Mouse (Mus musculus) ovary, postnatal 14 days (tissue): ENCODE data around the gene Npr2.

Experiments used
- DNase-seq: peaks from one replicate; pipeline ENCODE4 v3.0.0; 2022; ENCODE audit warnings: low spot score

The Npr2 gene

DNA sequence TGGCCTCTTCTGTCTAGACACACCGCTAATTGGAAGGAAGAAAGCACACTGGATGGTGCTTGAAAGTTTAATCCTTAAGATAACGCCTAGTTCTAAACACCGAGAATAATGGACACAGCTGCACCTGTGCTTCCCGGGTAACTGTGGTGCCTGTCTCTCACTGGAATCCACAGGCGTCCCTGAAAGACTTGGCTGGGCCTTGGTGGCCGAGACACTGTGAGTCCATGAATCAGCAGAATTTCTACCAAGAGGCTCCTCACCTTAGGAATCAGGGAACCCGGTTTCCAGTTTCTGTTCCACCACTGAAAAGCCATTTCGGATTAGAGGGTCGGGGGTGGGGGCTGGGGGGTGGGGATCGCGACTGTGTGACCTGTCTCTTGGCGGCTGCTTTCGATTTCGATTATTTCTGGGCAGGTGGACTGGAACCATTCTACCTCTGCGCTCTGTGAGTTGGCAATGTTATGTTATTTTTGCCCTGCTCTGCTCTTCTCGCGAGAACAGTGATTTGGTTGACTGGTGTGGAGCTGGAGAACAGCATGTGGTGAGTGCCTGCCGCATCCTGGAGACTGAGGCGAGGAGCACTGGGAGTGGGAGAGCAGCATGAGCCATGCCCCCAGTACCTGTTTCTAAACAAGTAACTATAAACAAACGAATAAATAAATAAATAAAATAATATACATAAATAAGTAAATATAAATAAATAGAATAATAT is 2.5 kb upstream of the Npr2 start:
- DNase-seq: no peak

DNA sequence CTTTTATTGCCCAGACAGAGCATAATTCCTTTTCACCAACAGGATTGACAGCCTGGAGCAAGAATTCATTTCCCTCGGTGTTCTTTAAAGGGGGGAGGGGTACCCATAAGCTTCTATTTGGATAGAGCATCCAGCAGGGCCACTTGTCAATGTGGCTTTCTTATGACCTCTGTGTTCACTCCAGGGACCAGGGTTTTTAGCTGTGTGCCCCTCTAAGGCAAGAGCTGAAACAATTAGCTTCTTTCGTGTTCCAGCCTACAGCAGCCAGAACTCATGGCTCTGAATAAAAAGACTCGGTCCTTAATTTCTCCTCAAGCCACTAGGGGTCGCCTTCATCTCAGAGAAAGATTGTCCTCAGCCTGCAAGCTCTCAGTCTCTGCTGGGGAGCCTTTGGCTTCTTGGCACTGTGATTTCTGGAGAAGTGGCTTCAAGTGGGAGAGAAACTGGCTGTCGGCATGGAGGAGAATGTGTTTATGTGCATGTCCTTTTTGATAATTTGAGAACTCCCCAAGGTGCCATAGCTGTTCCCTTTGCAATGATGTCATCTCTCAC is 1.6 kb upstream of the Npr2 start:
- peak; percentile 74 for DNase-seq

DNA sequence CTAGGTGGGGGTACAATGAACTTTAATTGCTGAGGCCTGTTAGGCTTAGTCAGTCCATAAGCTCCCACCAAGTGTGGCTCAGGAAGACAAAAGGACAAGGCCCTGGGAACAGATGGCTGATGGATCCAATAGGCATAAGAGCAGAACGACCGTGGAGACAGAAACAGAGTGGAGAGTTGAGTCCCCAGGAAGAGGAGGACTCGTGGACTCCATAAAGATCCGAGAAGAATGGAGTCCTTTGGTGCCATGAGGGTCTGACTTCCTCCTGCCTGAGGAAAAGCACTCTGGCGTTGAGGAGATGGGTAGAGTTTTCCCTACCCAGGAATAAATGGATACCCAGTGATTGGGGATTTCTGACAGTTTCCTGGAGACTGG is 1.1 kb upstream of the Npr2 start:
- DNase-seq: no peak

DNA sequence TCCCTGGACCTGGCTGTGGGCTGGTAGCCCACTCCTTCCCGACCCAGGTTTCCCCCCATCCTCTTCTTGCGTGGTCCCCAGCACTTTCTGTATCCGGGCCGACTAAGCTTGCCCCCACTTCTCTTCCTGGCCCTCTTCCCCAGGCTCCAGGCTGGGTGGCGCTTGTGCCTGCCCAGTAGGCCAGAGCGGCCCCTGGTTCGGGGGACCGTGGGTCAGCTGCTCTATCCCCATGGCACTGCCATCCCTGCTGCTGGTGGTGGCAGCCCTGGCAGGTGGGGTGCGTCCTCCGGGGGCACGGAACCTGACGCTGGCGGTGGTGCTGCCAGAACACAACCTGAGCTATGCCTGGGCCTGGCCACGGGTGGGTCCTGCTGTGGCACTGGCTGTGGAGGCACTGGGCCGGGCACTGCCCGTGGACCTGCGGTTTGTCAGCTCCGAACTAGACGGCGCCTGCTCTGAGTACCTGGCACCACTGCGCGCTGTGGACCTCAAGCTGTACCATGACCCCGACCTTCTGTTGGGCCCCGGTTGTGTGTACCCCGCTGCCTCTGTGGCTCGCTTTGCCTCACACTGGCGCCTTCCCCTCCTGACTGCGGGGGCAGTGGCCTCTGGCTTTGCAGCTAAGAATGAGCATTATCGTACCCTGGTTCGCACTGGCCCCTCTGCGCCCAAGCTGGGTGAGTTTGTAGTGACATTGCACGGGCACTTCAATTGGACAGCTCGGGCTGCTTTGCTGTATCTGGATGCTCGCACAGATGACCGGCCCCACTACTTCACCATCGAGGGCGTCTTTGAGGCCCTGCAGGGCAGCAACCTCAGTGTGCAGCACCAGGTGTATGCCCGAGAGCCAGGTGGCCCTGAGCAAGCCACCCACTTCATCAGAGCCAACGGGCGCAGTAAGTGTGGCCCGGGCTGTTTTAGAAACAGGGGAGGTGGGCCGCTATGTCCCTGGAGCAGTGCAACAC is 503 bp downstream of the Npr2 start:
- no peak for DNase-seq

GRCm38 (mm10) chr4:43633296-43633695 is 1.6 kb downstream of the Npr2 start:
- DNase-seq: no peak

DNA sequence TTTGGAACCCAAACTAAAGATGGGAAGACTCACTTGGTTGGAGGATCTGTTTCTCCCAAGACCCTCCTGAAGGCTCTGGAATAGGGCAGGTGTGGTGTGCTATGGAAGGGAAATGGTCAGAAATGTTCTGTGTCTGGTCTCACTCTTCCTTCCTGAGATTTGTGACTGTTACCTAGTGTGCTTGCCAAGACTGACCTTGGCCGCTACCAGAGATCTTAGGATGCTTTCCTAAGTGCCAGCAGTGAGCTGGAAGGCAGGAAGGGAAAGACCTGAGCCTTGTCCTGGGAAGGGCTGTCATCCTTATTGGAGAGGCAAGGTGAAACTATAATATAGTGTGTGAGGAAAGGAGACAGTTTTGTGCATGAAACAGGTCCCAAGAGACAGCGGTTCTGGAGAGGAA is 2.0 kb downstream of the Npr2 start:
- no peak for DNase-seq

- no peak for DNase-seq
Observed at GRCm38 (mm10) chr4:43634621-43635374, 3.1 kb downstream of the Npr2 start.

GRCm38 (mm10) chr4:43636751-43637150 is 5.0 kb downstream of the Npr2 start:
- DNase-seq: no peak

DNA sequence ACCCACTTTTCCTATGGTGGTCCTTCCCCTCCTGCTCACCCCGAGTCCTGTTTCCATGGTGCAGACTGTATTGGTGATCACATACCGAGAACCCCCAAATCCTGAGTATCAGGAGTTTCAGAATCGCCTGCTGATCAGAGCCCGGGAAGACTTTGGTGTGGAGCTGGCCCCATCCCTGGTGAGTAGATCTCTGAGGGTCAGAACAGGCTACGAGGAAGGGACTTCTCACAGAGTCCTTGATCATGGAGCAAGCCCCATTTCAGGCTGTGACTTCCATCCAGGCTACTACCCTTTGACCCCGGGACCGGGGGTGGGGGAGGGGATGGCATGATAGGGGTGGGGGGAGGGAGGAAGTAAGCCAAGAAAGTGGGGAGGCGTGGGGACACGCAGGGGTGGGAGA is 8.3 kb downstream of the Npr2 start:
- DNase-seq: no peak

DNA sequence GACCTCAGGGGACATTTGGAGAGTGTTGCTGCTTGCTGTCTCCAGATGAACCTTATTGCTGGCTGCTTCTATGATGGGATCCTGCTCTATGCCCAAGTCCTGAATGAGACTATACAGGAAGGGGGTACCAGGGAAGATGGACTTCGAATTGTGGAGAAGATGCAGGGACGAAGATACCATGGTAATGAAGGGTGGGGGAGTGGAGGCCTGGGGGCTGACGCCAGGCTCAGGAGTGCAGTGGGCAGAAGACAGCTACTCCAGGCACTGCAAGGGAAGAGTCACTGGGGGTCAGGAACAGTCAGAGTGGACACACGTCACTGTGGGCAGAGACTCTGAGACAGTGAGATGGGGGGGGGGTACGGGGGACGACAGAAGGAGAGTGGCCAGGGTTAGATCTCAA is 8.8 kb downstream of the Npr2 start:
- no peak for DNase-seq

- no peak for DNase-seq
Observed at GRCm38 (mm10) chr4:43649783-43650182, 18.0 kb downstream of the Npr2 start.

GRCm38 (mm10) chr4:43652726-43653125 is 21.0 kb downstream of the Npr2 start:
- DNase-seq: no peak

DNA sequence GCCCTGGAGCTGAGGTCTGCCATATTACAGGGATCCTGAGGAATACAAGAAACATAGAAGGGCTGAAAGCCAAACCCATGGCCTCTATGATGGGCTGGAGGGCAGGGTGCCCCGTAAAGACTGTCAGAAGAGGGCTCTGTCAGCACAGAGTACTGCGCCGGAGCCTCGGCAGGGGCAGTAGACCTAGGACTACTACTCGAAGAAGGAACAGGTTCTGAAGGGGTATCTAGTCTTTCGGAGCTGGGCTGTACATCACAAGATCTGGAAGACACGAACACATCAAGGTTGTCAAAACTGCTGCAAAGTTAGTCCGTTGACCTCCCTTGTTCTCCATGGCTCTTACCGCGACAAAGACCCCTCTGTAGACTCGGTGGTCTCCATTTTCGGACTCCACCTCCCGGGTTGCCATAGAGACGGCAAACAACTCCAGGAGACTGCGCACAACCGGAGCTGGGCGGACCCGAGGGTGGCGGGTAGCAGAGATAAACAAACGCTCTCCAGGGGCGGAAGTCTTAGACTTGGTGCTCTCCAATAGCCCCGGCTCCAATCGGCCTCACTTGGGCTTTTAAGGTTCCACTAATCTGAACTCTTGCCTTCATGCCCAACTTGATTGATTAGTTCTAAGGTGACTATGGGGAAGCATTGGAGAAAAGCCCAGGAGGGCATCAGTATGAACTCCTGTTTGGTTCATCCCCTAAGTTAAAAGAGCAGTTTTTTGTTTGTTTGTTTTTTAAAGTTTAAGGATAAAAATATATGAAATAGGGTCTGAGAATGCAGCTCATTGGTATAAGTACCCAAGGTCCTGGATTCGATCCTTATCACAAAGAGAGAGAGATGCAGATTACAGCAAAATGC is 21.7 kb downstream of the Npr2 start, which contains the start of gene Spag8:
Spag8 (minus strand) TSS at position 434 of the 855 bp plus-strand sequence.
- no peak for DNase-seq

DNA sequence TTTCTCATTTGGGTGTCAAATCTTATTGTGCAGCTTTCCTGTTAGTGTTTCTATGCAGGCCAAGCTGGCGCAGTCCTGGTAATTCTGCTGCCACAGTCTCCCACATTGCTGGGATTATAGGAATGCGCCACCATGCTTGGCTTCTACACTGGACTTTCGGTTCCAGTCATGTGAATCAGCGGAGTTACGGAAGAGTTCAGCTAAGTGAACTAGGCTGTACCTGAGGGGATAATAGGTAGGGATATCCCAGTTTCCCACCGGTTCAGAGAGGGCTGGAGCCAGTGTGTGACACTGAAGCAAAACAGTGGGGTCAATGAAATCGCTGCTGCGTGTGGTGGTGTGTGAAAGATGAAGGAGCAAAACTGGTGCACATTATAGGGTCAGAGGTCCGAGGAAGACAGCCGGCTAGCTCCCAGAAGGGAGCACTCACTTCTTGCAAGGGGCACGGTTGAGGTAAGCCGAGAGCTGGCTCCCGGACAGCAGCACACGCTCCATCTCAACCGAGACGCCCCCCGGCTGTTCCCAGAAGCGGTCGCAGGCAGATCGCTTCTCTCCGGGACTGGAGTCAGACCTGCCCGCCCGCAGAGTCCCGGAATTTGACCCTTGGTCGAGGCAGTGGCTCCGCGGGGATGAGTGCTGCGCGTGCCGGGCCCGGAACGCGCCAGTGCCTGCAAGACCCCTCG is 24.1 kb downstream of the Npr2 start:
- no peak for DNase-seq

GRCm38 (mm10) chr4:43656339-43657109 is 24.8 kb downstream of the Npr2 start, which contains the start of gene Hint2:
Gene Hint2, minus strand, starts transcription at chr4:43656466.
- peak; percentile 86 for DNase-seq

DNA sequence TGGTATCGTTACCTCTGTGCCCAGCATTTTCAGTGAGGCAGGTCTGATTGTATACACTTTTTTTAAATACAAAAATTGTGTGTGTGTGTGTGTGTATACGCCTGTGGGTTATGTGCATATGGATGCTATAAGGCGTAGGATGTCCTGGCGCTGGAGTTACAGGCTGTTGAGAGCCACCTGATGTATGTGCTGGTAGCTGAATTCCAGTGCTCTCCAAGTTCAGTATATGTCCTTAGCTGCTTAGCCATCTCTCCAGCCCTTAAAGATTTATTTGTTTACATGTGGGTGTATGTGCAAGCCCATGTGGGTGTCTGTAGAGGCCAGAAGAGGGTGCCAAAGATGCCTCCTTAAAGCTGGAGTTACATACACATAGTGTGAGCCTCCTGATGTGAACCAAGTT is 25.4 kb downstream of the Npr2 start:
- DNase-seq: no peak

GRCm38 (mm10) chr4:43666412-43666811 is 34.7 kb downstream of the Npr2 start:
- no peak for DNase-seq

- DNase-seq: peak; percentile 80
Observed at GRCm38 (mm10) chr4:43668782-43669427, 37.2 kb downstream of the Npr2 start, which contains the start of the genes Tmem8b and Fam221b. Gene Tmem8b, plus strand, starts transcription at chr4:43668971. Gene Fam221b, minus strand, starts transcription at chr4:43669145.

- DNase-seq: peak; percentile 69
Observed at GRCm38 (mm10) chr4:43669428-43669794, 37.7 kb downstream of the Npr2 start.
